Mouse (Mus musculus) C2C12 (cell line): ENCODE measurements around the gene Pde6b. TPM values are rescaled to one million over a fixed set of nuclear protein-coding genes. Genes with fewer than 3 reads are reported as not detected.

ENCODE experiments used
- H3K27me3 ChIP-seq: one replicate; pipeline ENCODE4 v1.6.1; 2011; ENCODE audit not compliant: control insufficient read depth, insufficient read depth, insufficient read length
- H3K36me3 ChIP-seq: one replicate; pipeline ENCODE4 v1.6.1; 2011; ENCODE audit not compliant: control insufficient read depth, insufficient read depth
- H3K4me3 ChIP-seq: one replicate; pipeline ENCODE4 v1.5.1; 2011; ENCODE audit warnings: mild to moderate bottlenecking, control low read depth; ENCODE audit not compliant: poor library complexity, insufficient read depth, severe bottlenecking
- H3K79me2 ChIP-seq: one replicate; pipeline ENCODE4 v1.6.1; 2011; ENCODE audit not compliant: control insufficient read depth, insufficient read depth
- H3K79me3 ChIP-seq: one replicate; pipeline ENCODE4 v1.6.1; 2011; ENCODE audit warnings: low read depth, control low read depth
- H3ac ChIP-seq: one replicate; pipeline ENCODE3; 2011; ENCODE audit warnings: low read depth; ENCODE audit not compliant: control insufficient read depth, insufficient read length
- CEBPB ChIP-seq: IDR thresholded peaks from one replicate; pipeline ENCODE4 v1.6.1; 2011; ENCODE audit warnings: low read depth, mild to moderate bottlenecking, control low read depth, moderate library complexity
- CTCF ChIP-seq: IDR thresholded peaks from one replicate; pipeline ENCODE4 v1.5.1; 2011; ENCODE audit not compliant: control insufficient read depth, insufficient read depth, insufficient read length
- FOSL1 ChIP-seq: IDR thresholded peaks from one replicate; pipeline ENCODE4 v1.8.0; 2011; ENCODE audit warnings: mild to moderate bottlenecking, low read length; ENCODE audit not compliant: poor library complexity, insufficient read depth, severe bottlenecking
- MAX ChIP-seq: IDR thresholded peaks from one replicate; pipeline ENCODE4 v1.6.1; 2011; ENCODE audit warnings: mild to moderate bottlenecking, control low read depth
- MYOD1 ChIP-seq: IDR thresholded peaks from one replicate; pipeline ENCODE4 v1.6.1; 2011; ENCODE audit warnings: low read depth; ENCODE audit not compliant: control insufficient read depth, insufficient read length
- MYOG ChIP-seq: IDR thresholded peaks from one replicate; pipeline ENCODE4 v1.6.1; 2011; ENCODE audit not compliant: control insufficient read depth, insufficient read length; ENCODE audit errors: extremely low read depth
- USF1 ChIP-seq: IDR thresholded peaks from one replicate; pipeline ENCODE4 v1.6.1; 2011; ENCODE audit warnings: low read depth, mild to moderate bottlenecking, control low read depth, moderate library complexity
- polyA plus RNA-seq: library from polyadenylated mRNA; unstranded; fragments of >200 nt; fragmentation: generic; extraction: Trizol; gene quantifications from one replicate; pipeline ENCODE4 v1.2.1, GENCODE M21; 2012; ENCODE audit warnings: missing spikeins

Gene Pde6b
- polyA plus RNA-seq, 1 experiment: 0.01 TPM

GRCm38 (mm10) chr5:108448785-108449668 lies 60.8 kb downstream of the Pde6b start, which contains the start of gene Mfsd7a:
Gene Mfsd7a, minus strand, starts transcription at chr5:108448891.
- no peaks in the 10 kb centered on the region for H3K79me3 ChIP-seq
- peak within 1 kb of the TSS; percentile 23 for H3K4me3 ChIP-seq
- no peaks in the 10 kb centered on the region for H3K27me3 ChIP-seq
- H3K36me3 ChIP-seq: no peaks in the 10 kb centered on the region
- TF ChIP-seq FOSL1: no peak
- TF ChIP-seq MYOG: no peak
- TF ChIP-seq CTCF: no peak
- no peak for TF ChIP-seq USF1
- no peak for TF ChIP-seq MAX
- TF ChIP-seq MYOD1: no peak
- no peak for TF ChIP-seq CEBPB
- no peak within 1 kb of the TSS for H3ac ChIP-seq
- H3K79me2 ChIP-seq: no peaks in the 10 kb centered on the region

DNA sequence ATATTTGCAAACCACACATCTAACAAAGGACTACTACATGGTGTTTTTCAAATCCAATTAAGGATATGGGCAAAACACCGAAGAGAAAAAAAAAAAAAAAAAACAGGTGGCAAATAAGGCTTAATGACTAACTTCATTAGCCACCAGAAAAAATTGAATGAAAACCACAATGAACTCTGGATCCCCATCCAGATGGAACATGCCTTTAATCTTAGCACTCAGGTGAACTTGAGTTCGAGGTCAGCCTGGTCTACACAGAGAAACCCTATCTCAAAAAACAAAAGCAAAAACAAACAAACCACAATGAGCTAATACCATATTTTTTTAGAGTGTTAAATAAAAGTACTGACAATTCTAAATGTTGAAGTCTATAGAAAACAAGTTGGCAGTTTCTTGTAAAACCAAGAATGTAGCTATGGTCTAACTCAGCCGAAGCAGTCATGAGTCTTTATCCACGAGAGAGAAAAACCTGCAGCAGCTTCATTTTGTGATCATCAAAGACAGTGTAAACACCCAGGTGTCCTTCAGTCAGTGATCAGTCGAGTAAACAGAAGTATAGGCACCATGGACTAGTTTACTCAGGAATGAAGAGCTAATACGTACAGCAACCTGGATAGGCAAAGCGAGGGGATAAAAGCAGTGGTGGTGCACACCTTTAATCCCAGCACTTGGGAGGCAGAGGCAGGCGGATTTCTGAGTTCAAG lies 62.8 kb downstream of the Pde6b start:
- Histone ChIP-seq H3ac (no peak overlapping the region), H3K79me3 (no peaks in the 10 kb centered on the region), H3K4me3 (no peak overlapping the region), H3K27me3 (no peaks in the 10 kb centered on the region), H3K36me3 (no peaks in the 10 kb centered on the region), H3K79me2 (no peaks in the 10 kb centered on the region)
- TF ChIP-seq CEBPB: no peak

GRCm38 (mm10) chr5:108451611-108452010 lies 63.4 kb downstream of the Pde6b start:
- Histone ChIP-seq H3K4me3 (no peak overlapping the region), H3K27me3 (no peaks in the 10 kb centered on the region), H3K79me2 (no peaks in the 10 kb centered on the region), H3K36me3 (no peaks in the 10 kb centered on the region), H3ac (no peak overlapping the region), H3K79me3 (no peaks in the 10 kb centered on the region)
- no peak for TF ChIP-seq MAX
- TF ChIP-seq MYOD1: no peak

- TF ChIP-seq CEBPB (no peak), MAX (no peak), USF1 (no peak), CTCF (no peak), MYOD1 (no peak), MYOG (no peak)
- H3K79me3 ChIP-seq: no peaks in the 10 kb centered on the region
Measured at GRCm38 (mm10) chr5:108452422-108452821, 64.2 kb downstream of the Pde6b start.

DNA sequence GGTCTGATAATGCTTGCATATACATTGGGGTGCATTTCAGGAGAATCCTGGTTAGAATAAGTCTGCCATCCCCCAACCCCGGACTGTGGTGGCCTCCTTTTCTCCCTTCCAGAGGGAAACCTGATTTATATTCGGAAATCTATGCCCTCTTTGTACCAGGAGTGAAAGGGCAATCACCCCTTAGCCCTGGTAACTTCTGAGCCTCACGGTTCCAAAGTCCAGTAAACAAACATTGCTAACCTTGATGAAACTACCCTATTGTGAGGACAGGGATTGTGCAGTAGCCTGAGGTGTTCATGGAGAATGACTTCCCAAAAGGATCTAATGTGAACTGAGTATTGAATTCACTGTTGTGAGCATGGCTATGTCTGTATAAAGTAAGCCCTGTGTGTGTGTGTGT lies 65.9 kb downstream of the Pde6b start:
- H3ac ChIP-seq: no peak overlapping the region
- H3K27me3 ChIP-seq: no peaks in the 10 kb centered on the region
- H3K36me3 ChIP-seq: no peaks in the 10 kb centered on the region
- no peaks in the 10 kb centered on the region for H3K79me2 ChIP-seq
- H3K4me3 ChIP-seq: no peak overlapping the region
- TF ChIP-seq CTCF: no peak
- no peak for TF ChIP-seq MYOD1
- no peak for TF ChIP-seq FOSL1
- no peak for TF ChIP-seq MYOG
- no peak for TF ChIP-seq USF1
- no peak for TF ChIP-seq MAX
- no peak for TF ChIP-seq CEBPB
- no peaks in the 10 kb centered on the region for H3K79me3 ChIP-seq

More at GRCm38 (mm10) chr5:108452422-108452821, 64.2 kb downstream of the Pde6b start:
- Histone ChIP-seq H3K4me3 (no peak overlapping the region), H3K36me3 (no peaks in the 10 kb centered on the region), H3K27me3 (no peaks in the 10 kb centered on the region), H3K79me2 (no peaks in the 10 kb centered on the region), H3ac (no peak overlapping the region)

DNA sequence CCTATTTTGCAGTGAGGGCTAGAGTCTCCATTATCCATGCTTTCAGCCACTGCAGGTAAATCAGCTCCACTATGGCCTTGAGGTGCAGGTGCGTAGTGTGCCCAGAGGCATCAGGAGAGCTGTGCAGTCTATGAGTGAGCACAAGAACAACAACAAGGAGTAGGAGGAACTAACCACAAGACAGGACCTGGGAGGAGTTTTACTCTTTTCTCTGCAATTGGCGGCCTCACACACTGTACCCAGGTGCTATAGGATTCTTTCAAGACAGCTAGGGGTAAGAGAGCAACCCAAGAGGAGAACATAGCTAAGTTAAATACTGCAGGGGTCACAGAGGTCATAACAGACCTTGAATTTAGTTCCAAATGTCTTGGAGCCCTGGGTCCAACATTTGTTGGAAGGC lies 70.5 kb downstream of the Pde6b start:
- no peak overlapping the region for H3ac ChIP-seq
- no peak for TF ChIP-seq CTCF
- no peak for TF ChIP-seq CEBPB
- no peak for TF ChIP-seq MAX
- TF ChIP-seq MYOD1: no peak
- TF ChIP-seq MYOG: no peak
- TF ChIP-seq USF1: no peak
- TF ChIP-seq FOSL1: no peak
- H3K79me3 ChIP-seq: peaks cover 24% of the 10 kb centered on the region
- H3K27me3 ChIP-seq: no peaks in the 10 kb centered on the region
- no peak overlapping the region for H3K4me3 ChIP-seq
- peaks cover 26% of the 10 kb centered on the region for H3K79me2 ChIP-seq
- no peaks in the 10 kb centered on the region for H3K36me3 ChIP-seq
